Mouse (Mus musculus) cerebellum, adult 2 months (tissue): Measurements from ENCODE around the gene Ptcd3.

Experiments used
- CTCF ChIP-seq: fragments of 200-500 bp; IDR thresholded peaks from 2 replicates; pipeline ENCODE4 v1.5.1; 2011; ENCODE audit warnings: low read depth, mild to moderate bottlenecking, control low read depth, low read length, moderate library complexity, borderline replicate concordance; ENCODE audit not compliant: insufficient read depth
- POLR2A ChIP-seq: fragments of 200-500 bp; IDR thresholded peaks from 2 replicates; pipeline ENCODE4 v1.6.1; 2011; ENCODE audit warnings: low read length, control low read depth, borderline replicate concordance; ENCODE audit not compliant: insufficient read depth

- TF ChIP-seq CTCF, result no peak
- TF ChIP-seq POLR2A, result no peak; the same call in 1 of the 2 replicates
Measured at GRCm38 (mm10) chr6:71831581-71831960, 77.0 kb downstream of the Ptcd3 start.
